Mouse (Mus musculus) heart, embryonic 10.5 days (tissue): ENCODE measurements around the gene Olfr523. TPM values are rescaled to one million over a fixed set of nuclear protein-coding genes. Genes with fewer than 3 reads are reported as not detected.
"Not testable (repeated sequence)": the region's sequence is repeated elsewhere in the genome, so short reads cannot be mapped to it uniquely, and the experiment has no call there.

ENCODE experiments used
- DNase-seq: peaks from one replicate; pipeline ENCODE4 v3.0.0-alpha.2; 2017; ENCODE audit warnings: low spot score
- H3K27ac ChIP-seq: fragments of 300-500 bp; sonication (generic); 2 replicates; pipeline ENCODE4 v1.5.1; 2016; ENCODE audit warnings: mild to moderate bottlenecking
- H3K27me3 ChIP-seq: fragments of 300-500 bp; sonication (generic); 2 replicates; pipeline ENCODE4 v1.6.1; 2016; ENCODE audit warnings: mild to moderate bottlenecking; ENCODE audit not compliant: poor library complexity, insufficient read depth, severe bottlenecking
- H3K36me3 ChIP-seq: fragments of 300-500 bp; sonication (generic); 2 replicates; pipeline ENCODE4 v1.6.1; 2016; ENCODE audit warnings: mild to moderate bottlenecking, moderate library complexity
- H3K4me1 ChIP-seq: fragments of 300-500 bp; sonication (generic); 2 replicates; pipeline ENCODE4 v1.6.1; 2016; ENCODE audit warnings: mild to moderate bottlenecking
- H3K4me3 ChIP-seq: fragments of 300-500 bp; sonication (generic); 2 replicates; pipeline ENCODE4 v1.5.1; 2016; ENCODE audit warnings: mild to moderate bottlenecking, moderate library complexity
- H3K9me3 ChIP-seq: fragments of 300-500 bp; sonication (generic); 2 replicates; pipeline ENCODE4 v1.6.1; 2016; ENCODE audit warnings: mild to moderate bottlenecking, moderate library complexity
- WGBS: fragments of 180-500 bp; shearing (Covaris S2); methylation state at CpG from one replicate; pipeline ENCODE4 v1.1.7; 2016; 5-methylcytosine and 5-hydroxymethylcytosine counted together
- polyA plus RNA-seq: library from polyadenylated mRNA; unstranded; fragments of >200 nt; fragmentation: Nextera tagmentation; extraction: Ambion mirVana; gene quantifications from 2 replicates; pipeline ENCODE4 v1.2.1, GENCODE M21; 2016

Olfr523 gene
- not detected in 2 replicates for polyA plus RNA-seq

DNA sequence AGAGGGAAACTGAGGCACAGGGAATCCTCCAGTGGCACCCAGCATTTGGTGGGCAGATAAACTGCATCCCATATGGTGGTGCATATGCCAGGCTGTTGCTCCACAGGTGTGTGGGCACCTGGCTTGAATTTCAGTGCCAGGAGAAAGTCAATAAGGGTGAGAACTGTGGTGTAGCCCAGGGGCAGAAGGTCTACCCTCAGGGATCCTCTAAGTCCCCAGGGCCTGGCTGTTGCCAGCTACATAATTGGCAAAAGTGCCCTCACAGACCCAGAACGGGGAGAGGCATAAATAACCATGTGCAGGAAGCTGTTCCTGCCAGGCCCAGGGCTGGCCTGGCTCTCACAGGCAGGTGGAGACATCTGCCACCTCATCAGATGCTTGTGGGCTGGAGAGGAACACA, at the start of gene Olfr523:
Olfr523 (plus strand) TSS at position 282 of the 400 bp plus-strand sequence.
- no peaks in the 10 kb centered on the region for H3K36me3 ChIP-seq
- WGBS, result 50% methylated on average over 1 of the region's 1 CpGs
- no peaks in the 10 kb centered on the region for H3K4me1 ChIP-seq
- no peak for DNase-seq
- no peak within 1 kb of the TSS for H3K27ac ChIP-seq
- H3K4me3 ChIP-seq, result no peak within 1 kb of the TSS
- no peaks in the 10 kb centered on the region for H3K9me3 ChIP-seq
- H3K27me3 ChIP-seq, result peaks cover 5% of the 10 kb centered on the region; the same call in 1 of the 2 replicates

DNA sequence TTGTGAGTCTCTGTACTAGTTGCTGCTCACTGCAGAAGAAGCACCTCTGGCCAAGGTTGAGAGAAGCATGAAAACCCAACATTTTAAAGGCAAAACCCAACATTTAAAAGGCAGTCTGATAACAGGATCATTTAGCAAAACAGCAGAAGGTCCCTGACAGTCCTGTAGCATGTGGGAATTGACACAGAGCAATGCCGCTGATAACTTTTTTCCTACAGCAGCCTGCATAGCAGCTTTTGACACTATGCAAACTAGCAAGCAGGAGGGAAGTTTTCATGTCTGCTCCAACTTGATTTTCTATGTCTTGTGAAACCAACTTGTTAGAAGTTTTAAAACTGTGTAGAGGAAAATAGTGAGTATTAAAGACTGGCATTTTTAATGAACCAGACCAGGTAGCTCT, 48.6 kb upstream of the Olfr523 start:
- Histone ChIP-seq H3K27ac (no peak overlapping the region), H3K4me1 (peaks cover 13% of the 10 kb centered on the region), H3K9me3 (no peaks in the 10 kb centered on the region), H3K4me3 (no peak overlapping the region), H3K27me3 (no peaks in the 10 kb centered on the region), H3K36me3 (peaks cover 4% of the 10 kb centered on the region)
- no peak for DNase-seq
- 83% methylated on average over 1 of the region's 1 CpGs for WGBS

DNA sequence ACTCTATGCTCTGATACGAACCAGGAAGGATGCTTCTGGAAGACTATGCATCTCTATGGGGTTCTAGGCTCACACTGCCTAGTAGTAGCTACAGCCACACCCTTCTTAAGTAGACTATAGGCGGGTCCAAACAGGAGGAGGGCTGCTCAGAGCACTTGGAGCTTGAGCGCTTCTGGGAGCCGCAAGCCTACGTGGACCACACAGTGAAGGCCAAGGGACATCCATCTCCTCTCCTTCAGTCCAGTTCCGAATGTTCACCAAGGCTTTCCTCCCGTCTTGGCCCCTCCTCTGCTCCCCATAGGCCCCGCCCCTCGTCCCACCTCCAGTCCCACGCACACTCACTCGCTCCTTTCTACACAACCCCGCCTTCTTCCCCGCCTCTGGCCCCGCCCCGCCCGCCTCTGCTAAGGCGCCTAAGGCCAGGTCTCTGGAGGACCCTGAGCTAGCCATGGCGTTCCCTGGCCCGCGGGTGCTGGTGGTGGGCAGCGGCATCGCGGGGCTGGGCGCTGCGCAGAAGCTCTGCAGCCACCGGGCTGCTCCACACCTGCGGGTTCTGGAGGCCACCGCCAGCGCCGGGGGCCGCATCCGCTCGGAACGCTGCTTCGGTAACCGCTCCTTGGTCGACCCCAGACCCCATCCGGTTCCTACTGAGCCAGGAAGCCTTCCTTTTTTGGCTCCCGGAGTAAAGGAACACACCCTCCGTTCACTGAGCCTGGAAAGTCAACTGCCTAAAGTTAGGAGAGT, 47.6 kb upstream of the Olfr523 start:
- Histone ChIP-seq H3K27me3 (no peaks in the 10 kb centered on the region), H3K36me3 (peaks cover 15% of the 10 kb centered on the region), H3K4me3 (peak overlapping the region; percentile 82), H3K27ac (peak overlapping the region; percentile 94), H3K4me1 (peaks cover 13% of the 10 kb centered on the region), H3K9me3 (no peaks in the 10 kb centered on the region)
- WGBS, result 2% methylated on average over 40 of the region's 40 CpGs
- DNase-seq, result peak; percentile 98

DNA sequence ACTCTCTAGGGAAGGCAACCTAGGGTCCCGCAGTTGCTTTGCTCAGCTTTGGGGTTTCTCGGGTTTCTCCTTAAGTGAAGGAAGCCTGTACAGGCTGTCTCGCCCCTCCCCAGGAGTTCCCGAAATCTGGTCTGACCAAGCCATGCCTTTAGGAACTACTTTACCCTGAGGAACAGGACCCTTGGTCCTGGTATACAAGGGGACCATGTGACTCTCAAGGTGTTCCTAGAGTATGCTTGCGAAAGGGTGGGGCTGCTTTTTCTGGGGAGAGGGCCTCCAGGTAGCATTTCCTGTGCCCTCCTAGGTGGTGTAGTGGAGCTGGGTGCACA, 47.0 kb upstream of the Olfr523 start:
- 7% methylated on average over 5 of the region's 5 CpGs for WGBS
- H3K27ac ChIP-seq, result peak overlapping the region; percentile 94
- DNase-seq, result no peak

DNA sequence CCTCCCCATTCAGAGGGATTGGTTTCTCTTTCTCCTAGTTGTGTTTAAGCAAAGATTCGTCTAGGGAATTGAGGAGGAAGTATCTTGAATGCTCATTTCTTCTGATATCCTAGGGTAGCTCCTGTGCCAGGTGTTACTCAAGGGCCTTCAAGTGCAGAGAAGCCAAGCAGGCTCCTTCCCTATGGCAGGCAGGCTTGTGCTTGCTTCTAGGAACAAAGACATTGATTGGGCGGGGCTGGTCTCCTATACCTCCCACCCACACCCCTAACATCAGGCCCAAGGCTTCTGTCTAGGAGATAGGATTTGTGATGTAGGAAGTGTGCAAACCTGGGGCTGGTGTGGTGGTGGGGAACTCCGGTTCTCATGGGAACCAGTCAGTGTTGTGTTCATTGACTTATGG, 46.1 kb upstream of the Olfr523 start:
- Histone ChIP-seq H3K9me3 (no peaks in the 10 kb centered on the region), H3K4me3 (no peak overlapping the region), H3K27me3 (no peaks in the 10 kb centered on the region), H3K36me3 (peaks cover 22% of the 10 kb centered on the region), H3K27ac (no peak overlapping the region), H3K4me1 (peaks cover 13% of the 10 kb centered on the region)
- 85% methylated on average over 3 of the region's 3 CpGs for WGBS
- no peak for DNase-seq

More for the DNA sequence above, 47.0 kb upstream of the Olfr523 start:
- Histone ChIP-seq H3K4me3 (peak overlapping the region; percentile 82), H3K4me1 (peaks cover 13% of the 10 kb centered on the region), H3K36me3 (peaks cover 18% of the 10 kb centered on the region), H3K27me3 (no peaks in the 10 kb centered on the region), H3K9me3 (no peaks in the 10 kb centered on the region)

DNA sequence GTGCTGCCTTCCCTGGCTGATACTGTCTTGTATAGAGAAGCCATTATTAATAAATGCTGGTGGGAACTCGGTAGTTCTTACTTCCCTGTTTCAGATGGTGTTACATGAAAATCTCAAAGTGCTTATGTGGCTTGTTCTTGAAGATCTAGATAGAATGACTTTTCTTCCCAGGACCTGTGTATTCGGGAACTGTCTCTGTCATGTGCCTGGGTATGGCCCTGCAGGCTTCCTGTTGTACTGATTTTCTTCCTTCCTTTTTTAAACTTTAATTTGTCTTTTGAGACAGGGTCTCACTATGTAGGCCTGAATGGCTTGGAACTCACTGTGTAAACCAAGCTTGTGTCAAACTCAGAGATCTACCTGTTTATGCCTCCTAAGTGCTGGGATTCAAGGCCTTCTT, 45.1 kb upstream of the Olfr523 start:
- 80% methylated on average over 2 of the region's 2 CpGs for WGBS
- no peaks in the 10 kb centered on the region for H3K27me3 ChIP-seq
- H3K36me3 ChIP-seq, result peaks cover 22% of the 10 kb centered on the region
- H3K4me3 ChIP-seq, result no peak overlapping the region
- no peak for DNase-seq
- no peak overlapping the region for H3K27ac ChIP-seq
- H3K9me3 ChIP-seq, result no peaks in the 10 kb centered on the region
- peaks cover 13% of the 10 kb centered on the region for H3K4me1 ChIP-seq

DNA sequence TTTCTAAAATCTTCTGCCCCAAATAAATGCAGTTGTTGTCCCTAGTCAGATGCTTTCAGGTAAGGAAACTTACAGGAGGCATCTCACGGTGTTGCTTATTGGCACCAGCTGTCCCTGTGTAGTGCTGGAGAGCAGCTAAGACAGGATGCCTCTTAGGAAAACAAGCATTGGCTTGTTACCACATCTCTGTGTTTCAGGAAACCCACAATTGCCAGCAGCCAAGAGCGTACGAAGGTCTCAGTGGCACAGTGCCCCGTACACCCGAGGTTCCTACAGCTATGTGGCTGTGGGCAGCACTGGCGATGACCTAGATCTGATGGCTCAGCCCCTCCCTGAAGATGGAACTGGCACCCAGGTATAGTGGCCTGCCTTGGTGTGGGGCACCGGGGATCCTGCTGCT, 40.8 kb upstream of the Olfr523 start:
- DNase-seq, H3K27ac ChIP-seq, H3K4me1 ChIP-seq, H3K9me3 ChIP-seq, H3K27me3 ChIP-seq, H3K4me3 ChIP-seq: not testable (repeated sequence)
- 94% methylated on average over 7 of the region's 7 CpGs for WGBS
- peaks cover 25% of the 10 kb centered on the region for H3K36me3 ChIP-seq

DNA sequence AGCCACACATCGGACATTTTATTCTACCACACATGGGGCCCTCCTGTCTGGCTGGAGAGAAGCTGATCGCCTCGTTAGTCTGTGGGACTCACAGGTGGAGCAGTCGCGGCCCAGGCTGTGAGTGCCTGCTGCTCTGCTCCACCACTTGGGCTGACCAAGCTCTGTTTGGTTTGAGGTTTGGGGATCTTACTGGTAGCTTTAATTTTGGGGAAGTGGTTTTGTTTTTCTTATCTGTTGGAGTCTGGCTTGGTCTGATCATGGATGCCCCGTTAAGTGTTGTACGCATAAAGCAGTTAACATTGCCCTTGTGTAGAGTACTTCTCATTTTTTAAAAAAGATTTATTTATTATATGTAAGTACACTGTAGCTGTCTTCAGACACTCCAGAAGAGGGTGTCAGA, 39.0 kb upstream of the Olfr523 start:
- not testable (repeated sequence) for H3K27ac ChIP-seq, DNase-seq, H3K9me3 ChIP-seq, H3K4me1 ChIP-seq, H3K27me3 ChIP-seq, H3K4me3 ChIP-seq
- 81% methylated on average over 7 of the region's 7 CpGs for WGBS
- peaks cover 24% of the 10 kb centered on the region for H3K36me3 ChIP-seq

DNA sequence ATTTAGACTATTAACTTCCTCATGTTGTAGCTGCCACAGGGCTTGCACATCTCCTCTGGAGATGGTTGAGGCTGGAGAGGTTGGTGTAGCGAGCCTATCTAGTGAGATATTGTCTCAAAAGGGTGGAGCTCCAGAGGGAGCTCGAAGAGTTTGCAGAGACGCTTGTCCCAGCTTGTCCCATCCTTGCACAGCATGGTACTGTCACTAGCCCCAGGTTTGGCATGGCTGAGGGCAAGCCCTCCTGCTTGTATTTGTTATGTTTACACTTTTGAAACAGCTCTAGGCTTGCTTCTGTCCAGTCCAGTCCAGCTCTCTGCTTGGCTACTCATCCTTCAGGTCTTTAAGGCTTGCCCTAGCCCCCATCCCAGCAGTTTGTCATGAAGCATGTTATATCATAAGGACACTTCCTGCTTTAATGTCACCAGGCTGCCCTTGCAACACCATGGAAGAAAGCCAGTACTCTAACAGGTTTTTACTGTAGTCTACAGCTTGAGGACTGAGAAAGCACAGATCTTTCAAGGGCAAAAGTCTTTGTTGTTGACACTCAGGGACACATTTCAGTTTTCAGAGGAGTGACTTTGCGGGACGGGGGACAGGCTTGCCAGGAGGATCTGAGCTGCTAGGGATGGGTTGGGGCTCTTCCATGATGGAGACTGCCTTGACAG, 37.8 kb upstream of the Olfr523 start:
- no peak overlapping the region for H3K27ac ChIP-seq
- peaks cover 7% of the 10 kb centered on the region; the same call in 1 of the 2 replicates for H3K4me1 ChIP-seq
- peaks cover 12% of the 10 kb centered on the region for H3K36me3 ChIP-seq
- H3K9me3 ChIP-seq, result no peaks in the 10 kb centered on the region
- WGBS, result 79% methylated on average over 5 of the region's 5 CpGs
- no peak for DNase-seq
- H3K27me3 ChIP-seq, result no peaks in the 10 kb centered on the region
- H3K4me3 ChIP-seq, result no peak overlapping the region

DNA sequence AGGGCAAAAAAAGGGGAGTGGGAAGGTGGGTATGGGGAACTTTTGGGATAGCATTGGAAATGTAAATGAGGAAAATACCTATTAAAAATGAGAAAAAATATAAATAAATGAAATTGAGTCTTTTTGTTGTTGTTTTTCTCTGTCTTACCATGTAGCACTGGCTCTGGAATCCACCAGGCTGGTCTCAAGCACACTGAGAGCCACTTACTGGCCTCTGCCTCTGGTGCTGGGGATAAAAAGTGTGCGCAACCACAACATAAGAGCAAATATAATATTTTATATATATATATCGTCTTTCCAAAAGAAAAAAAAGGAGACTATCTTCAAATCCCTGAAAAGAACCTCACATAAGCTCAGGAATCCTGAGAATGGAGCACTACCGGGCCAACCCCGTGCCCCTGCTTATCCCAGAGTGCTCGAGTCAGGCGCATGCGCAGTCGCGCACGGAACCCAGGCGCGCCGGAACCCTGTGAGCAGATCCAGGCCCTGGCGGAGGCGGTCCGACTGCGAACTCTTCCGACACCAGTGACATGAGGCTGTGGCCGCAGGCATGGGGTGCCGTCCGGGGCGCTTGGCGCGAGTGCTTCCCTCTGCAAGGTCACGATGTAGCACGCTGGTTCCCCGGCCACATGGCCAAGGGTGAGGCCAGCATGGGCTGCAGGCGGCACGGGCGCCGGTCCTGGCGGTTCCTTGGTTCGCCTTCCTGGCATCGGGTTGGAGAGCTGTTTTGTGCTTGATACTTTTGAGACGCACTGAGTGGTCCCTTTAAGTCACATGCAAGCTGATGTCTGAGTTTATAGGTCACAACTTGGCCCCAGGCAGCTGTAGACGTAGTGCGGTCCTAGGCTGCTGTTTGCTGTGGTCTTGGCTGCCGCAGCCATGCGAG, 35.6 kb upstream of the Olfr523 start, which contains the start of gene Mtg1:
Mtg1 (plus strand) TSS at position 430 of the 886 bp plus-strand sequence.
- Histone ChIP-seq H3K4me1 (peaks cover 7% of the 10 kb centered on the region; the same call in 1 of the 2 replicates), H3K27ac (peak within 1 kb of the TSS; percentile 95), H3K36me3 (peaks cover 3% of the 10 kb centered on the region; the same call in 1 of the 2 replicates), H3K9me3 (no peaks in the 10 kb centered on the region), H3K4me3 (peak within 1 kb of the TSS; percentile 85), H3K27me3 (no peaks in the 10 kb centered on the region)
- peak; percentile 98 for DNase-seq
- 1% methylated on average over 39 of the region's 39 CpGs for WGBS

DNA sequence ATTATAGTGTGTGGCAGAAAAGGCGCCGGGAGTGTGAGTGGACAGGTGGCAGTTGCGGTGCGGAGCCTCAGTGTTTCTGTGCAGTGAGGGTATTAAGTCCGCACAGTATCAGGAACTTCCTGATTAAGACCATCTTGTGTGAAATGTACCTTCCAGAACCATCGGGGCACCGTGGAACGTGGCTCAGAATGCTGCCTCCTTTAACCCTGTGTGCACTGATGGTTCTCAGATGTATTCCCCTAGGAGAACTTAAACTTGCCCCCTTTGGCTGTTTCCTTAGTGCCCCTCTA, 35.1 kb upstream of the Olfr523 start:
- 1% methylated on average over 8 of the region's 8 CpGs for WGBS
- no peaks in the 10 kb centered on the region for H3K27me3 ChIP-seq
- H3K9me3 ChIP-seq, result no peaks in the 10 kb centered on the region
- H3K4me3 ChIP-seq, result peak overlapping the region; percentile 85
- H3K4me1 ChIP-seq, result peaks cover 7% of the 10 kb centered on the region; the same call in 1 of the 2 replicates
- H3K27ac ChIP-seq, result peak overlapping the region; percentile 95
- no peak for DNase-seq
- H3K36me3 ChIP-seq, result peaks cover 3% of the 10 kb centered on the region; the same call in 1 of the 2 replicates

DNA sequence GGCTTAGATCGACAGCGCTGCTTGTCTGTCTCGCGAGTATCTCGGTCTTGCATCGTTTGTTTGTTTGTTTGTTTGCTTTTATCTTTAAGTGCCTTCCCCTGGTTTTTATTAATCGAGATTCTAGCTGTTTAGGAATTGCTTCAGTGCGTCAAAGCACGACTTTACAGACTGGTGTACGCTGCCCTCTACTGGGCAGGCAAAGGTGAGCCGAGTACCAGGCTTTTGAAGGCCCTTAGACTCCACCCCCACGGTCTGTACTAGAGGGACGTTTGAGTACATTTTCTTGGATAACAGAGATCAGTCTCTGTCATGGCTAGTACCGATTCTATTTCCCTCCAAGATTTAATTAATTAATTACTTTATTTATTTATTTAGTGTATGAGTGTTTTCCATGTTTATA, 31.7 kb upstream of the Olfr523 start:
- Histone ChIP-seq H3K4me3 (no peak overlapping the region), H3K27me3 (no peaks in the 10 kb centered on the region), H3K36me3 (no peaks in the 10 kb centered on the region), H3K9me3 (no peaks in the 10 kb centered on the region), H3K4me1 (peaks cover 7% of the 10 kb centered on the region; the same call in 1 of the 2 replicates), H3K27ac (no peak overlapping the region)
- WGBS, result 8% methylated on average over 14 of the region's 14 CpGs
- no peak for DNase-seq

DNA sequence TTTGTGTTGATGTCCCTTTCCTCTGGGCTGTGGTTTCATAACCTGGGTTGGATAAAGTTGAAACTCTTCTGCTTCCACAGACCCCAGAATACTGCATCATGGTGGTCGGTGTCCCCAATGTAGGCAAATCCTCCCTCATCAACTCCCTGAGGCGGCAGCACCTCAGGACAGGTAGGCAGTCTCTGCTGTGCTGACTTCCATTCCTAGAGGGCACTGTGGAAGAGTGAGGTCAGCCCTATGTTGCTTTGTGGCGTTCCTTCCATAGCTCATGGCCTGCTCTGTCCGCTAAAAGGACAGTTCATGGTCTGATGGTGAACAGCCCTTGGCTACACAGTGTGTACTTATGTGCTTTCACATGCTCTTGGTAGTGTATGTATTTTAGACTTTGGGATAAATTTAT, 28.5 kb upstream of the Olfr523 start:
- WGBS, result 81% methylated on average over 4 of the region's 4 CpGs

More for the DNA sequence above, 28.5 kb upstream of the Olfr523 start:
- Histone ChIP-seq H3K4me3 (no peak overlapping the region), H3K9me3 (no peaks in the 10 kb centered on the region), H3K4me1 (no peaks in the 10 kb centered on the region), H3K36me3 (0 out of 2 replicates have a peak, but pooled peaks cover 1% of the 10 kb centered on the region), H3K27me3 (no peaks in the 10 kb centered on the region), H3K27ac (no peak overlapping the region)
- no peak for DNase-seq
